Mouse (Mus musculus) intestine, embryonic 16.5 days (tissue): ENCODE data around the gene Pard6b. TPM values are rescaled to one million over a fixed set of nuclear protein-coding genes. Genes with fewer than 3 reads are reported as not detected.
"Not testable (repeated sequence)": the region's sequence is repeated elsewhere in the genome, so short reads cannot be mapped to it uniquely, and the experiment has no call there.

Experiments used
- ATAC-seq: fragments of 200-750 bp; cut with Nextera tagmentation; 2 replicates; pipeline ENCODE4 v1.8.0; 2017; ENCODE audit warnings: moderate TSS enrichment, moderate library complexity
- H3K27ac ChIP-seq: fragments of 300-500 bp; sonication (generic); 2 replicates; pipeline ENCODE4 v1.5.1; 2014; ENCODE audit warnings: mild to moderate bottlenecking, low read length
- H3K27me3 ChIP-seq: fragments of 300-500 bp; sonication (generic); replicated peaks from 2 replicates; pipeline ENCODE4 v1.6.1; 2014; ENCODE audit warnings: low read length, control low read depth, mixed read lengths; ENCODE audit not compliant: control insufficient read depth, insufficient read depth
- H3K36me3 ChIP-seq: fragments of 300-500 bp; sonication (generic); 2 replicates; pipeline ENCODE4 v1.6.1; 2014; ENCODE audit warnings: low read length, control low read depth; ENCODE audit not compliant: control insufficient read depth, insufficient read depth
- H3K4me1 ChIP-seq: fragments of 300-500 bp; sonication (generic); 2 replicates; pipeline ENCODE4 v1.6.1; 2014; ENCODE audit warnings: low read length, control low read depth, mixed read lengths; ENCODE audit not compliant: control insufficient read depth, insufficient read depth
- H3K4me2 ChIP-seq: fragments of 300-500 bp; sonication (generic); 2 replicates; pipeline ENCODE4 v1.6.1; 2014; ENCODE audit warnings: low read depth, low read length, control low read depth
- H3K4me3 ChIP-seq: fragments of 300-500 bp; sonication (generic); 2 replicates; pipeline ENCODE4 v1.5.1; 2014; ENCODE audit warnings: mild to moderate bottlenecking, low read length
- H3K9ac ChIP-seq: fragments of 300-500 bp; sonication (generic); 2 replicates; pipeline ENCODE4 v1.6.1; 2014; ENCODE audit warnings: low read depth, low read length
- H3K9me3 ChIP-seq: fragments of 300-500 bp; sonication (generic); 2 replicates; pipeline ENCODE4 v1.6.1; 2016; ENCODE audit warnings: low read length, control low read depth; ENCODE audit not compliant: control insufficient read depth
- WGBS: fragments of 180-500 bp; shearing (Covaris S2); extraction: QIAGEN DNeasy Blood & Tissue Kit; methylation state at CpG from one replicate; pipeline ENCODE4 v1.1.7; 2014; 5-methylcytosine and 5-hydroxymethylcytosine counted together
- polyA plus RNA-seq: library from polyadenylated mRNA; unstranded; fragments of >200 nt; fragmentation: Nextera tagmentation; extraction: Ambion mirVana; gene quantifications from 2 replicates; pipeline ENCODE4 v1.2.1, GENCODE M21; 2015

Pard6b gene
- polyA plus RNA-seq, 1 experiment from 2014 or later: 7.8 TPM

GRCm38 (mm10) chr2:168101805-168102204, 21.0 kb downstream of the Pard6b start:
- H3K4me1 ChIP-seq: peaks cover 11% of the 10 kb centered on the region
- no peak overlapping the region for H3K27ac ChIP-seq
- H3K9me3 ChIP-seq: no peaks in the 10 kb centered on the region
- no peak overlapping the region for H3K4me2 ChIP-seq
- peaks cover 4% of the 10 kb centered on the region; the same call in 1 of the 2 replicates for H3K36me3 ChIP-seq
- no peaks in the 10 kb centered on the region for H3K27me3 ChIP-seq
- H3K9ac ChIP-seq: no peak overlapping the region
- no peak for ATAC-seq
- H3K4me3 ChIP-seq: no peak overlapping the region
- 81% methylated on average over 5 of the region's 5 CpGs for WGBS

GRCm38 (mm10) chr2:168103341-168103740, 22.5 kb downstream of the Pard6b start:
- no peak for ATAC-seq
- Histone ChIP-seq H3K27ac (no peak overlapping the region), H3K4me1 (peaks cover 12% of the 10 kb centered on the region), H3K9me3 (no peaks in the 10 kb centered on the region), H3K27me3 (no peaks in the 10 kb centered on the region), H3K9ac (no peak overlapping the region), H3K4me3 (no peak overlapping the region), H3K4me2 (no peak overlapping the region), H3K36me3 (peaks cover 4% of the 10 kb centered on the region; the same call in 1 of the 2 replicates)
- 87% methylated on average over 10 of the region's 10 CpGs for WGBS

DNA sequence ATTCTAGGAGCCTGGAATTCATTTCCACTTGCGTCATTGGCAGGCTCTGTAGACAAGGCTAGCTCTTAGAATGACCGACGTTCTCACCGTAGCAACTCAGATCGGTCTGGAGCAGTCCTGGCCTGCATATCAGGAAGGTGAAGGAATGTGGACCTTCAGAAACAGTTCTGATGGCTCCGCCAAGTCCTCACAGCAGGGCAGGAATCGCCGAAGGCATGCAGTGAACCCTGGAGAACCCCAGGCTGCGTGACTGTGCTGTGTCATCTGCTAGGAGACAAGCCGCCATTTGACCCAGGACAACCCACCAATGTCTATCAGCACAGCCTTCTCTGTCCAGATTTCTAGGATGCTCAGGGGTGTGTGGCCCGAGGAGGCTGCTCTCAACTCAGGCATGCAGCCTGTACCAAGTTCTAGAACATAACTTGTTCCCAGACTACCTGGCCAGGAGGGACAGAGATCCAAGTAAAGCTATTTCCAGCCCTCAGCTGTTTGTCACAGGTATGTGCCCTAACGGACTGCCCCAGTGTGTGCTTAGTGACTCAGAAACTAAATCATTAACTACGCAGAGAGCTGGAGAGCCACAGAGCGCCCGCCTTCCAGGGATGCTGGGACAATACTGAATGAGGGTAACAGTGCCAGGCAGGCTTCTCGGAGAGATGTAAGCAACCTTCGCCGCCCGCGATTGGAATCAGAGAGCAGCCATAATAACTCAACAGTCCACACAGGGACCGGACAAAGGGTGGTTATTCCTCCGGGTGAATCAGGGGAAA, 23.8 kb downstream of the Pard6b start:
- H3K4me1 ChIP-seq: peaks cover 12% of the 10 kb centered on the region
- peak overlapping the region; percentile 70 for H3K27ac ChIP-seq
- H3K4me2 ChIP-seq: peak overlapping the region; percentile 19; the same call in 1 of the 2 replicates
- no peaks in the 10 kb centered on the region for H3K9me3 ChIP-seq
- H3K4me3 ChIP-seq: no peak overlapping the region
- WGBS: 54% methylated on average over 22 of the region's 22 CpGs
- ATAC-seq: peak; percentile 96
- H3K27me3 ChIP-seq: no peaks in the 10 kb centered on the region
- no peak overlapping the region; the same call in 1 of the 2 replicates for H3K9ac ChIP-seq
- H3K36me3 ChIP-seq: no peaks in the 10 kb centered on the region

GRCm38 (mm10) chr2:168105271-168105670, 24.5 kb downstream of the Pard6b start:
- H3K4me1 ChIP-seq: peaks cover 12% of the 10 kb centered on the region
- H3K36me3 ChIP-seq: no peaks in the 10 kb centered on the region
- H3K9me3 ChIP-seq: no peaks in the 10 kb centered on the region
- H3K4me3 ChIP-seq: no peak overlapping the region
- no peak overlapping the region for H3K9ac ChIP-seq
- peak overlapping the region; percentile 19 for H3K4me2 ChIP-seq
- peak overlapping the region; percentile 70 for H3K27ac ChIP-seq
- 60% methylated on average over 8 of the region's 8 CpGs for WGBS
- peak; percentile 12 for ATAC-seq
- no peaks in the 10 kb centered on the region for H3K27me3 ChIP-seq

DNA sequence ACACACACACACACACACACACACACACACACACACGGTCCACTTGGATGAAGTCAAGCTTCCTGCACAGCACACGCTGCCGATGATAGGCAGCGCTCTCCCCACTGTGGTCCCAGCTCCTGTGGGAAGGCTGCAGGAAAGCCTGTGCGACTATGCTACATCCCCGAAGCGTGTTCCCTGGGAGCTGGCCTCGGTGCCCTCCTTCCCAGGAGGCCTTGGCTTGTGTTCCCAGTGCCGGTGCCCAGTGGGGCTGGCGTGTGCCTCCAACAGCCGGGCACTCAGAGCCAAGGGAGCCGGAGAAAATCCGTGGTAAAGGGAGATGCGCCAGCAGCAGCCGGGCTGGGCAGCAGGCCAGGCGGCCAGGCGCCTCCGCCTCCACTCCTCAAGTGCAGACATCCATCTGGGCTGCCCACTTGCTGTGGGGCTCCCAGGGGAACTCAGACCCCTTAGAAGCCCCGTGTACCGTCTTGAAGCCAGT, 25.9 kb downstream of the Pard6b start:
- no peak overlapping the region for H3K4me3 ChIP-seq
- peak; percentile 36; the same call in 1 of the 2 replicates for ATAC-seq
- H3K27ac ChIP-seq: peak overlapping the region; percentile 65; the same call in 1 of the 2 replicates
- no peaks in the 10 kb centered on the region for H3K27me3 ChIP-seq
- H3K36me3 ChIP-seq: no peaks in the 10 kb centered on the region
- peak overlapping the region; percentile 52; the same call in 1 of the 2 replicates for H3K9ac ChIP-seq
- H3K9me3 ChIP-seq: no peaks in the 10 kb centered on the region
- WGBS: 54% methylated on average over 20 of the region's 20 CpGs
- H3K4me1 ChIP-seq: peaks cover 12% of the 10 kb centered on the region
- H3K4me2 ChIP-seq: peak overlapping the region; percentile 53

DNA sequence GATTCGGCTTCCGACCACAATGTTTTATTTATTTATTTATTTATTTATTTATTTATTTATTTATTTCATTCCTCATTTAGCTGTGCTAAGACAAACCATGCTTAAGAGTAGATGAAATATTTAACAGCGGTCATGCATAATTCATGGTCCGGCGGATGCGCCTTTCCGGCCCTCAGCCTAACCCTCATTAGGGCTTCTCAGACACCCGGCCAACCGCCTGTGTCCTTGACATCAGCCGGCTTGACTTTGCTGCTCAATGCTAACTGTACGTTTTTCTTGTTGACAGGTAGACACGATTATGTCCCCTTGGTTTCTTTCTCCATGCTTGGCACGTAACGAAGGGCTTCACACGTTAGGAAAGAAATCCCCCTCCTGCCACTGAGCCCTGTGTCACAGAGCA, 26.6 kb downstream of the Pard6b start:
- no peak for ATAC-seq
- Histone ChIP-seq H3K9ac (no peak overlapping the region), H3K27me3 (no peaks in the 10 kb centered on the region), H3K36me3 (no peaks in the 10 kb centered on the region), H3K9me3 (no peaks in the 10 kb centered on the region), H3K4me3 (no peak overlapping the region), H3K27ac (no peak overlapping the region; the same call in 1 of the 2 replicates), H3K4me1 (peaks cover 12% of the 10 kb centered on the region), H3K4me2 (no peak overlapping the region)
- 70% methylated on average over 15 of the region's 15 CpGs for WGBS

DNA sequence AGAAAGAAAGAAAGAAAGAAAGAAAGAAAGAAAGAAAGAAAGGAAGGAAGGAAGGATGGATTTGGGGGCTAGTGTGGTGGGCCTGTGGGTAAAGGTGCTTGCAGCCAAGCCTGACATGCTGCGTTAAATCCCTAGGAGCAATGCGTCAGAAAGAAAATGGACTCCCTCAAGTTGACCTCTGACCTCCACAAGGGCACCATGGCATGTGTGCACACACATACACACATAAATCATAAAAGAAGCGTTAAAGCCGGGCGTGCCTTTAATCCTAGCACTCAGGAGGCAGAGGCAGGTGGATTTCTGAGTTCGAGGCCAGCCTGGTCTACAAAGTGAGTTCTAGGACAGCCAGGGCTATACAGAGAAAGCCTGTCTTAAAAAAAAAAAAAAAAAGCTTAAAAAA, 27.1 kb downstream of the Pard6b start:
- H3K9ac ChIP-seq, H3K9me3 ChIP-seq, ATAC-seq, H3K4me2 ChIP-seq, H3K4me3 ChIP-seq, H3K36me3 ChIP-seq, H3K27me3 ChIP-seq, H3K27ac ChIP-seq: not testable (repeated sequence)
- H3K4me1 ChIP-seq: peaks cover 12% of the 10 kb centered on the region
- 90% methylated on average over 6 of the region's 6 CpGs for WGBS

DNA sequence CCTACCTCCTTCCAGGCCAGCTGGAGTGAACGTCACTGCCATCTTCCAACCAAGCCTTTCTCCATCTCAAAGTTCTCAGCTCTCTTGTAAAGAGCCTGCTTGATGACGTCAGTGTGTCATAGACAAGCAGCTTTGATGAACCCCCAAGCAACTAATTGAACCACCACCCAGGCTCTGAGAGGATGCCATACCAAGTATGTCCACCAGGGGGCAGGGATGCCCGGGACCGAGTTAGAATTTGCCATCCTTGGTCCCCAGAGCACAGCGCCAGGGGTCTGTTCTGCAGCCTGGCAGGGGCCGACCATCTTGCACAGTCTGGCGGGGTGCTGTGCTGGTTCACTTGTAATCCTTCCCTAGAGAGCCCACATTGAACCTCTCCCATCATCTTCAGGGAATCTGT, 31.1 kb downstream of the Pard6b start:
- 11% methylated on average over 7 of the region's 7 CpGs for WGBS
- H3K36me3 ChIP-seq: no peaks in the 10 kb centered on the region
- H3K4me2 ChIP-seq: no peak overlapping the region
- no peaks in the 10 kb centered on the region for H3K9me3 ChIP-seq
- H3K4me1 ChIP-seq: peaks cover 11% of the 10 kb centered on the region
- H3K27me3 ChIP-seq: no peaks in the 10 kb centered on the region; the same call in 1 of the 2 replicates
- no peak; the same call in 1 of the 2 replicates for ATAC-seq
- no peak overlapping the region for H3K9ac ChIP-seq
- no peak overlapping the region for H3K4me3 ChIP-seq
- H3K27ac ChIP-seq: no peak overlapping the region

GRCm38 (mm10) chr2:168113263-168113662, 32.5 kb downstream of the Pard6b start:
- Histone ChIP-seq H3K4me1 (peaks cover 16% of the 10 kb centered on the region), H3K27ac (no peak overlapping the region), H3K9me3 (no peaks in the 10 kb centered on the region), H3K36me3 (no peaks in the 10 kb centered on the region), H3K27me3 (no peaks in the 10 kb centered on the region; the same call in 1 of the 2 replicates), H3K4me2 (no peak overlapping the region), H3K9ac (no peak overlapping the region), H3K4me3 (no peak overlapping the region)
- ATAC-seq: no peak
- WGBS: 88% methylated on average over 9 of the region's 9 CpGs
